Mouse (Mus musculus) adrenal gland, adult 18-20 months (tissue): ENCODE data around the gene Fam151a. TPM values are rescaled to one million over a fixed set of nuclear protein-coding genes. Genes with fewer than 3 reads are reported as not detected.
"Not testable (repeated sequence)": the region's sequence is repeated elsewhere in the genome, so short reads cannot be mapped to it uniquely, and the experiment has no call there.

ENCODE experiments used
- DNase-seq, 2 experiments: peaks; one replicate each; pipeline ENCODE4 v3.0.0; 2021 to 2022; ENCODE audit warnings: low spot score in 2 of 2
- long read RNA-seq, 2 experiments: library from polyadenylated mRNA; stranded (forward); transcript quantifications; one replicate each; pipeline ENCODE4 v2.0.0; 2021
- total RNA-seq, 2 experiments: library from RNA; stranded (reverse); gene quantifications; 1 replicate in 1 of 2; 2 replicates in 1 of 2; pipeline ENCODE4 v1.2.3; 2021

Gene Fam151a
- total RNA-seq, result under 1 TPM; 0.20 to 0.26 TPM
- long read RNA-seq, experiment 1, result 0 reads
- long read RNA-seq, experiment 2, partial matches to known transcripts, result 0 of 2 reads
- long read RNA-seq, experiment 2, other reads (novel, unspliced or antisense), result 2 of 2 reads

DNA sequence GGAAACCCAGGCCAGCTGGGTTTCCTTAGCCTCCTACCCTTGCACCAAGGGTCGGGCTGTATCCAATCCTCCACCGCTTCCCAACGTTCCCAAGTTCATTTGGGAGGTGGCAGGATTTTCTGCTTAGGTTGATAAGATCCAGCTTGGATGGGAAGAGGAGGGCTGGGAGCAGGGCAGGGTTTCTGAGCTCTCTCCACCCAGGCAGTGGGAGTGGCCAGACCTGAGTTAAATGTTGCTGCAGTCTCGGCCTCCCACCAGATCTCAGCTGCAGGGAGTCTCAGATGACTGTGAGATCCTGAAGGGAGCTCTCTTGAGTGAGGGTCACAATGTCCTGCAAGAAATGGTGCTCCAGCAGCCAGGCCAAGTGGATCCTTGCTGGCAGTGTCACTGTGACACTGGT lies at the start of gene Fam151a:
Gene Fam151a (plus strand): TSS at position 254 of the 400 bp plus-strand sequence.
- no peak for DNase-seq

DNA sequence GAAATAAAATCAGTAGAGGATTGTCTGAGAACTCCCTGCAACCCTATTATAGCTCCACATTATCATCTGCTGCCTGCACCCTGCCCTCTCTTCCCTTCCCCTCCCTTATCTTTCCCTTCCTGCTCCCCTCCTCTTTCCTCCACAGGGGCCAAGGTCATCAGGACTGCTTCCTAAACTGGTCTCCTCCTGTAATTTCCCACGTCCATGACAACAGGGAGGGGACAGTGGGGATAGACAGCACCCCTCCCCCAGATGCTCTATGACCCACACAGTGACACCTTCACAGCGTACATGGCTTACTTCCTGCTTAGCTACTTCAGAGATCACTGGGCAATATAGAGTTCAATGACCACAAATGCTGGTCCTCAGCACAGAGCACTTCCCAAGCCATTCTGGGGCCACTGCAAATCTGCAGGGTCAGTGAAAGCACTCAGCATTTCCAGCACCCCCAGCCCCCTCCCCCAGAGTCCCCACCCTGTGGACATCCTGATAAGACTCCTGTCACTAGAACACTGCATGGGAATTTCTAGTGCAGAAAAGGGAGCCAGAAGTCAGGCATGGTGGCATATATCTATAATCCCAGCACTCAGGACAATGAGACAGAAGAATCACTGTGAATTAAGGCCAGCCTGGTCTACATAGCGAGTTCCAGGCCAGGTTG lies 44.9 kb upstream of the Fam151a start:
- no peak for DNase-seq

DNA sequence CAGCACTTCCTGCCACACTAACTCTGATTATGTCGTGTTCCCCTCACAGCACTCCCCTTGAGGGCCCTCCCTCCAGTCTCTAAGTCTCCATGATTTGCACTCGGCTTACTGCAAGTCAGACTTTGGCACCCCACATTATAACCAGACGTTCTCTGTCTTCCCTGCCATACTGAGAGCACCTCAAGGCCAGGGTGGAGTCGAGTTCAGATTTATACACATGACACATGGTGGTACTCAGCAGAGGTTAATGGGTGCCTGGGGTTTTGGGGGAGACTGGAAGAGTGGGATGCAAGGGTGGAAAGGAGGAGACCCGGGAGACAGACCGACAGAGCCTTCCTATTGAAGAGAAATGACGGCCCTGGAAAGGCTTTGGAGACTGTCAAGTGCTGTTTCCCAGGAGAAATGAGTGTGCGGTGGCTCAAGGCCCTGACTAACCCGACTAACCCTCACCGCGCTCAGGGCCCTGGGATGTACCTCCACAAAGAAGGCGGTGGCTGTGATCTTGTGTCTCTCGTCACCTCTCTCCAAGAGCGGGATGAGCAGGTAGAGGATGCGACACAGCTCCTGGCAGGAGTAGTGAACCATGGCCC lies 39.8 kb upstream of the Fam151a start:
- no peak for DNase-seq

DNA sequence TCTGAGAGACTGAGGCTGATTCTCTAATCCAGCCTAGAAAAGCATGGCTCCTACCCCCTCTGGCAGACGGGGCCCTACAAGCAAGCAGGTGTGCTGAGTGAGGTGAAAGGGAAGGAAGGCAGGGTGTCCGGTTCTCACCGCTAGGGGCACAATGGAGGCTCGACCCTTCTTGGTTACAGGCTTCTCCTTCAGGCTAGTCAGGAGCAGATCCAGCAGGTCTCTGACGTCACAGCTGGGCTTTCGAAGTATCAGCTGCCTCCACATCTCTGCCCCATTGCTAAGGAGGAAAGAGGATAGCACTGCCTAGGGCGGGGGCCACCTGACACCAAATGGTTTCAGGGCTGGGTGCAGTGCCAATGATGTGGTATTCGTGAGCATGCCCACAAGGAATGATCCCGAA lies 33.7 kb upstream of the Fam151a start:
- DNase-seq, result no peak

DNA sequence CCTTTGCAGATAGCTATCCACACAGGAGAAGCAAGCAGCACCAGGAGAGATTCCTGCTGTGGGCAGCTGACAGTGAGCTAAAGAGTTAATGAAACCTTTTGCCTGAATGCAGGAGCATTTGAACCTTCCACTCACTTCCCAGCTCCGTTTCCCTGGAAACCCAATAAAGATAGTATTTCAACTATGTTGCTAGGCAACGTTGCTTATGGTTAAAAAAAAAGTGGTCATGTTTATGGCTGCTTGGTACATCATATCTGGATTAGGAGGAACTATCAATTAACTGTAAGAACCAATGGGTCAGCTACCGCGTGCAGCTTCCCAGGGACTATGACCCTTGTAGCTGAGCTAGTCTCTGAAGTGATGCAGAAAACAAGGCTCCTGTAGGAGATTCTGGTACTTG lies 32.9 kb upstream of the Fam151a start:
- DNase-seq, result no peak

DNA sequence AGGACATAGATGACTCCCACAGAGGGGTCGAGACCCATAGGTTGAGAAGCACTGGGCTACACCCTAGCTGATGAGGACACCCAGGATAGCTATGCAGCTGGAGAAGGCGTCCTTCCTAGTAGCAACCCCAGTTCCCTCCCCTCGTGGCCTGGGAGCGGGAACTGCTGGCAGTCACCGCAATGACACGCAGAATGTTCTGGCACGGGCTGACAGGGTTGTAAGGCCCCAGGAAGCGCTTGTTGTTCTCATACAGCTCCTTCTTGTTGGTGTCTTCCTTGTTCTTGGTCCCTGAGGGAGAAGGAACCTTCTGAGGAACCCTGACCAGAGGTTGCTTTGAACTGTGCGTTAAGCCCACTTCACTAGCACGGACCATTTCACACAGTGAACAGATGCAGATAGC lies 29.7 kb upstream of the Fam151a start:
- DNase-seq, result no peak

DNA sequence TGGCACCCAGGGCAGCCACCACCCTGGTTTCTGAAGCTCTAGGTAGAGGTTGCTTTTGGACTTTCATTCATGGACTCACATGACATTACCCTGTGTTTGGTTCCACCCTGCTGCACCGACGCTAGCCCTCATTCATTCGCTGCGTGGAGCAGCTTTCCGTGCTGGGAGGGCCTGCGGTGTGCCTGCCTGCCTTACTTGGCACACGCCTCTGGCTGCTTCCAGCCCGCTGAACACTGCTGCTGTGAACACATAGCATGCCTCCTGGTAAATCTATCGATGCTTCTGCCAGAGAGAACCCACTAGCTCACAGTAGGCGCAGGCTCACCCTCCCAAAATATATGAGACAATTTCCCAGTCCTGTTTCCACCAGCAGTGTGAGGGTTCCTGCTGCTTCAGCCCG lies 29.3 kb upstream of the Fam151a start:
- no peak for DNase-seq

DNA sequence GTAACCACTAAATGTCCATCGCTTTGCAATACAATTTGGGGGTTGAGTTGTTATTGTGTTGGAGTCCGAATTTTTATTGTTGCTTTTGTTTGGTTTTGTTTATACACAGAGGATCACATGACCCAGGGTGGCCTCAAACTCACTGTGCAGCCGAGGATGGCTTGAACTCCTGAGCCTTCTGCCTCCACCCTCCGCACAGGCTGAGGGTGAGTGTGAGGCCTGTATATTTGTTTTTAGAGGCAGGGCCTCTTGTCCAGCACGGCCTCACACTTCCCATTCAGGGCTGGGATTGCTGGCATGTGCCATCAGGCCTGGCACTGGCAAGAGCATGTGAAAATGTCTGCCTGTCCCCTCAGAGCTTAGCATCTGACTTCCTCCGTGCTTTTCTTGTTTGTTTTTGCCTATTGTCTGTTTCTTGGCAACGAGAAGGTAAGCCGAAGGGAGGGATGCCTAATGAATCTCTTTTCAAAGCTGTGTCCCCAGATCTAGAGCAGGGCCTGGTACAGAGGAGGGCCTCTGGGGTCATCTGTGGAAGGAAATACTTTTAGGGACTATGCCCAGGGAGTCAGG lies 28.5 kb upstream of the Fam151a start:
- no peak for DNase-seq

DNA sequence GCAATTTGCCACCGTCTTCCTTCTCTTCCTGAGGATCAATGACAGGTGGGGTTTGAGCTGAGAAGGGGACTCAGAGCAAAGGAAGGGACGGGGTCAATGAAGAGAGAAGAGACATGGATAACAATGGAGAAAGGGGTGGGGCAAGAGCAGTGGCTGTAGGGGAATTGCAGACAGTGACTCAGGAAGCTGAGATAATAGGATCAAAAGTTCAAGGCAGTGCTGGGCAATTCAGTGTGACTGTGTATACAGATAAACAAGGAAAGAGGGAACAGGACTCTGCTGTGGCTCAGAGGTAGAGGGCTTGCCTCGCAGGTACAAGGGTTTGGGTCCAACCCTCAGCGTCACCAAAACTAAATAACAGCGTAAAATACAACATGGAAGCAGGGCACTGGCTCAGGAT lies 25.7 kb upstream of the Fam151a start:
- DNase-seq, result peak in 1 of 2 experiments; percentile 11

DNA sequence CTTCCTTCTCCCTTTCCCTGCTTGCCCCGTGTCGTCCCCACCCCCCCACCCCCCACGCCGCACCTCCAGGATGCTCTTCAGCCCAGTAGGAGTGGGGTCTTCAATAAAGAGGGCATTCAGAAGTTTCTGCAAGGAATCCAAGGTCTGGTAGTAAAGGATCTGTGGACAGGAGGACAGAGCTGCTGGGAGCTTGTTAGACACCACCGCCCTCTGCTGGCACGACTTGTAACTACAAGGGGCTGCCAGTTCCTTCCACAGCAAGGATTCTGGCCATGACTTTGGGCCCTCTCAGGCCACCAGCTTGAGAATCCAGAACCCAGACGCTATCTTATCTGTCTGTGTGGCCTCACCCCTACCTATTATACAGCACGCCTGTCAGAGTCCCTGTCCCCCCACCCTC lies 25.3 kb upstream of the Fam151a start:
- peak; percentile 86 to 87 for DNase-seq

DNA sequence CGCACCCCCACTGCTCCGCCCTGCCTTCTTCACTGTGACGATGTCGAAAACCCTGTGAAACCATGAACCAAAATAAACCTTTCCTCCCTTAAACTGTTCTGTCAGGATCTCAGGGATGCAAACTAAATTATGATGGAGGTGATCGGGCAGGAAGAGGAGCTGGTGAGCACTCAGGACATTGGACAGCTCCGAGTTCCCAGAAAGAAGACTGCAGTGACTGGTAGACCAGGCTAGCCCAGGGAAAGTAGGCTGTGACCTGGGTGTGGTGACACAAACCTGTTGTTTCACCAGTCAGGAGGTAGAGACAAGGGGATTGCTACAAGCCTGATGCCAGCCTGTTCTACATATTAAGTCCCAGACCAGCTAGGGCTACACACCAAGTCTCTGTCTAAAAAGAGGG lies 20.1 kb upstream of the Fam151a start:
- DNase-seq, result no peak

DNA sequence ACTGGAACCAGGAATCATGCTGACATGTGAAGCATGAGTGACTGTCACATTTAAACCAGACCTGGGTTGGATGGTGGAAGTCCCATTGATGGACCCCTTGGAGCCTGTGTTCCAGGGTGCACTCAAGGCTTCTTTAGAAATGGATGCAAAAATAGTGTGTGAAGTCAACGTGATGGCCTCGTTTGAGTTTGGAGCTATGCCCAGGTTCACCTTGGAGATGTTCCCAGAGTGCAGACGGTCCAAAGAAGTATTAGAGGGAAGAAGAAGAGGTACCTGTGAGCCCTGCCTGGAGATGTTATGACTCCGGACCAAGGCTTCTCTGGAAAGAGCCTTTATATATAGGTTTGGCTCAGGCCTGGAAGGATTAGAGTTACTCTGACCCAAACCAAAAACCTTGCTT lies 13.1 kb upstream of the Fam151a start:
- no peak for DNase-seq

DNA sequence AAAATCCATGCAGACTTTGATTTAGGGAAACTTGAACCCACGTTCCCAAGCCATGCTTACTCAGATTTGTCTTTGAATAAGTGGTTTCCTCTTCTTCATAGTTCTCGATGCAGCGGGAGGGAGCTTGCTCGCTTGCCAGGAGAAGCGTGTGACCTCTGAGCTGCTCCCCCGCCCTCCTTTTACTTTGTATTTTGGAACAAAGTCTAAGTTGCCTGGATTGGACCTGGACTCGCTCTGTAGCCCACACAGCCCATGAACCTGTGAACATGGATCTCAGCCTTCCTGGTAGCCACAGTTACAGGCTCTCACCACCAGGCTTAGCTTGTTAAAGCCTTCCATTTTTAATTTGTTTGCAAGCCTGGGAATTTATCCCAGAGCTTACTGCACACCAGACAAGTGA lies 2.9 kb upstream of the Fam151a start, which contains the start of gene Mroh7:
Gene Mroh7 (minus strand): TSS at position 112 of the 400 bp plus-strand sequence.
- DNase-seq, result no peak

DNA sequence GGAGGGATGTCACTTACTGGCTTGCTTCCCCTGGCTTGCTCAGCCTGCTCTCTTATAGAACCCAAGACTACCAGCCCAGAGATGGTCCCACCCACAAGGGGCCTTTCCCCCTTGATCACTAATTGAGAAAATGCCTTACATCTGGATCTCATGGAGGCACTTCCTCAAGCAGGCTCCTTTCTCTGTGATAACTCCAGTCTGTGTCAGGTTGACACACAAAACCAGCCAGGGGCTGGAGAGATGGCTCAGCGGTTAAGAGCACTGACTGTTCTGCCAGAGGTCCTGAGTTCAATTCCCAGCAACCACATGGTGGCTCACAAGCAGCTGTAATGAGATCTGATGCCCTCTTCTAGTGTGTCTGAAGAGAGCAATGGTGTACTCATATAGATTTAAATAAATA lies 3.2 kb downstream of the Fam151a start:
- not testable (repeated sequence) for DNase-seq

DNA sequence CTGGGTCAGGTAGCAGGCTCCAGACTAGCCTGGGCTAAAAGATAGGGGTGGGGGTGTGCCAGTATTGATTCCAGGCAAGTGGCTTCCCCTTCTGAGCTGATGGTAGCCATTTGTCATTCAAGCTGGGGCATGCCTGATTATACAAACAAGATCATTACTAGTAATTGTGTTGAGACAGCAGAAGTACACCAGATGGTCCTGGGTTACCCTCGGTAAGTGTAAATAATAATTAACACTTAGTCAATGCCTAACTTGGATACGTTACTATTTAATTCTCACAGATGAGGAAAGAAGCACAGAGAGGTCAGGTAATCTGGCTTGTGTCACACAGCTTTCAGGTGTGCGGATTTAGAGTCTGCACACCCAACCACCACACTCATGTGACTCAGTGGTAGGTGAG lies 4.2 kb downstream of the Fam151a start:
- no peak for DNase-seq

DNA sequence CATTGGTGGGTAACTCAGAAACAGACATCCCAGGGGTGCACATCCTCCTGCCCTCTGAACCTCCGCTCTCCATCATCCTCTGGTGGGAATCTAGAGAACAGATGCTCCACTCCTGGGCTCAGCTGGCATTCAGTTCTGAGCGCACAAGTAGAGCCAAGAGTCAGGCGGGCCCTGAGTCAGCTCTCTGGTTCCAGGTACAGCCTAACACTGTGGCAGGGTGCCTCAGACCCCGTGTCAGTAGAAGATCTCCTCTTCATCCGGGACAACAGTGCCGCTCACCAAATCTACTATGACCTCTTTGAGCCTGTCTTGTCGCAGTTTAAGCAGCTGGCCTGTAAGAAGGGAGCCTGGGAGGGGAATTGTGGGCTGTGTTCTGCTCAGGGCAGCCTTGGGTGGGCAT lies 12.2 kb downstream of the Fam151a start:
- DNase-seq, result no peak

DNA sequence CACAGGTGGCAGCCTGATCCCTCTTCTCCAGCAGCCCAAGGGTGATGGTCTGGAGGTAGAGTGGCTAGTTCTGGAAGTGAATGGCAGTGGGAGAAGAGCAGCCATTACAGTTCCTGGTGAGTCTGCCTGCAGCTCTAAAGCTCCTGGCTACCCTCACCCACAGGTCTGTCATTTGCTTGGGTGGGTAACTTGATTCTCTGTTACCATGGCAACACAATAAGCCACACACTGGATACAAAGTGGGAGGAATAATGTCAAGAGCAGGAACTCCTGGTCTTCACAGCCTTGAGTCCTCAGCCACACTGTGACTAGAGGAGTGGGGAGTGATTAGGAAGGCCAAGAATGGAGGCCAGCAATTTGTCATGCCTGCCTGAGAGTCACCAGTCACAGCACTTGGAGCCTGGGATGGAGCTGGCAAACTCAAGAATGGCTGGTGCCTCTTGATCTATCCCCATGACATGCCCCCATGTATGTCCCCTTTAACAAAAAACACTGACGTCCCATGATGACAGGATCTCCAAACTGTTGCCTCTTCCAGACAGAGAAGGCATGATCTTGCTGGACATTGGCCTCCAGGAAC lies 13.4 kb downstream of the Fam151a start:
- DNase-seq, result no peak

DNA sequence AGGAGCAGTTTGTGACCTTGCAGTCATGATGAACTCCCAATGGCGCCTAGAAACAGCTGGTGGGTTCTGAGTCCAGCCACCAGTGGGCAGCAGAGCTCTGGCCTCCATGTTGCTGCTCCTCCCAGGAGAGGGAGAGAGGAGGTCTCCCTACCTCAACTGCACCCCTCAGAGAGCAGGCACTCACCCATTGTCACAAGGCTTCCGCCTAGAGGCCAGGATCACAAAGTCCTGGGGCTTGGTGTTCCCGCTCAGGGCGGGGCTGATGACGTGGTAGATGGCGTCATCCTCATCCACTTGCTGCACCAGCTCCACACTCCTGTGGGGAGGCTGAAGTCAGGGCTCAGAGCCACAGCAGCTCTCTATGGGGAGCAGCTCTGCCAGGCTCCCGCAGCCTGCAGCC lies 16.0 kb downstream of the Fam151a start:
- peak; percentile 52 for DNase-seq

DNA sequence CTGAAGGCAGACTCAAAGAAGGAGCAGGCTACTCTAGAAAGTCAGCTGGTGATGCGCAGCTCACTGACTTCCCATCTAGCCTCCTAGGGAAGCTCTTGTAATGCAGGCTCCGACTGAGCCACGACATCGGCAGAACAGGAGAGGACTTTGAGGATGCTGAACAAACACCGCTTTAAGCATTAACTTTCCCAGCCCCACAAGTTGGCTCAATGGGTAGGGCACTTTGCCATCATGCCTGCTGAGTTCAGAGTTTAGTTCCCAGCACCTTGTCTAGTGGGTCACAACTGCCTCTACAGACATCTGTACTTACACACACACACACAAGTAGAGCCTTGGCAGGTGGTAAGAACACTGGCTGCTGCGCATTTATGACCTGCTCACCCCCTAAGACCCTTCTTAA lies 18.0 kb downstream of the Fam151a start:
- DNase-seq, result no peak

DNA sequence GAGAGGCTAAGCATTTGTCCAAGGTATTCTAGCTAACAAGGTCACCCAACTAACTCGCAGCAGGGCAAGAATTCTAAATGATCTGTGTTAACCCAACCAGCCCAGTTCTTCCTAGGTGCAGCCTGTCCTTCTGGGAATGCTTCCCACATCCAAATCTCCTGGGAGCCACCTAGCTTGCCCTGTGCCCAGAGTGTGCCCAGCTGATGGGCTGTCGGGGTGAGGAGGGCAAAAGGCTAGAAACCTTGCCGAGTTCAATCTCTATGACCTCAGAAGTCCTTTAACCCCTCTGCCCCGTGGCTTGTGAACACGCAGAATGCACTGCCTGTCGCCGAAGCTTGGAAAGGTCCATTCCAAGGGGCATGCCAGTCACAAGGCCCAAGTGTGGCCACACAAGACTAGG lies 30.5 kb downstream of the Fam151a start:
- DNase-seq, result no peak

DNA sequence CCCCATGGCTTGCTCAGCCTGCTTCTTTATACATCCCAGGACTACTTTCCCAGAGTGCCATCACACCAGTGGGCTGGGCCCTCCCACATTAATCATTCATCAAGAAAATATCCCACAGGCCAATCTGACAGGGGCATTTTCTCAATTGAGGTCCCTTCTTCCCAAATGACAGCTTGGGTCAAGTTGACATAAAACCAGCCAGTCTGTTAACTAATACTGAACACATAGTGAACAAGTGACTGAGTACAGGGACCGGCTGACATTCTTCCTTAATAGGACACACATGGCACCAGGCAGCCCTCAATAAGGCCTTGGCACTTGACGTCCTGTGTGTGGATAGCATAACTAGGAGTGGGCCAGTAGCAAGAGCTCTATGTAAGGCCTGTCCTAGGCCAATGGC lies 35.6 kb downstream of the Fam151a start:
- no peak for DNase-seq

DNA sequence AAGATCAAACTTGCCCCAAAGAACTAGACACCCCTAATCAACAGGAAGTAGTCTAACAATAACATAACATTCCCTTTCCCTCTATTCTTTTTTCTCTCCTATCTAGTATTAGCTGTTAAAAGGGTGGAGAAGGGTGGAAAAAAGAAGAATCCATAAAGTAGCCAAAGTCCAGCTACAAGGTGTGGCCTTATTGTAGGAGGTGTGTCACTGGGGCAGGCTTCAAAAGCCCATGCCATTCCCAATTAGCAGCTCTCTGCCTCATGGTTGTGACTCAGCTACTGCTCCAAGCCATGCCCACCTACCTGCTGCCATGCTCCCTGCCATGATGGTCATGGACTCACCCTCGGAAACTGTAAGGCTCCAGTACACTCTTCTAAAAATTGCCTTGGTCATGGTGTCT lies 38.9 kb downstream of the Fam151a start:
- no peak for DNase-seq
